Mouse (Mus musculus) cerebellum, adult 2 months (tissue): Measurements from ENCODE around the gene Sult2b1.

Experiments
- CTCF ChIP-seq: fragments of 200-500 bp; IDR thresholded peaks from 2 replicates; pipeline ENCODE4 v1.5.1; 2011; ENCODE audit warnings: low read depth, mild to moderate bottlenecking, control low read depth, low read length, moderate library complexity, borderline replicate concordance; ENCODE audit not compliant: insufficient read depth
- POLR2A ChIP-seq: fragments of 200-500 bp; IDR thresholded peaks from 2 replicates; pipeline ENCODE4 v1.6.1; 2011; ENCODE audit warnings: low read length, control low read depth, borderline replicate concordance; ENCODE audit not compliant: insufficient read depth

GRCm38 (mm10) chr7:45755703-45756102 is 28.8 kb downstream of the Sult2b1 start:
- TF ChIP-seq CTCF (no peak), POLR2A (no peak)
